Mouse (Mus musculus) cerebellum, postnatal 36 days (tissue): ENCODE results near the gene Cntfr.

Experiments used
- DNase-seq, 2 experiments: peaks; one replicate each; pipeline ENCODE4 v3.0.0; 2021 to 2022; ENCODE audit warnings: mixed read lengths in 2 of 2

The Cntfr gene

GRCm38 (mm10) chr4:41609681-41610593 lies 87.0 kb downstream of the Cntfr start:
- DNase-seq, result no peak
